Mouse (Mus musculus) limb, embryonic 15.5 days (tissue): ENCODE results near the gene Pzp. TPM values are rescaled to one million over a fixed set of nuclear protein-coding genes. Genes with fewer than 3 reads are reported as not detected.

ENCODE experiments used
- ATAC-seq: fragments of 200-750 bp; cut with Nextera tagmentation; 2 replicates; pipeline ENCODE4 v1.8.0; 2017; ENCODE audit warnings: low read depth, moderate TSS enrichment; ENCODE audit not compliant: insufficient number of reproducible peaks, low FRiP score, low TSS enrichment
- H3K27ac ChIP-seq: fragments of 300-500 bp; sonication (generic); 2 replicates; pipeline ENCODE4 v1.5.1; 2015; ENCODE audit warnings: moderate library complexity, mild to moderate bottlenecking, inconsistent platforms
- H3K27me3 ChIP-seq: fragments of 300-500 bp; sonication (generic); 2 replicates; pipeline ENCODE4 v1.6.1; 2015; ENCODE audit warnings: inconsistent platforms
- H3K36me3 ChIP-seq: fragments of 300-500 bp; sonication (generic); 2 replicates; pipeline ENCODE4 v1.6.1; 2015; ENCODE audit warnings: inconsistent platforms
- H3K4me1 ChIP-seq: fragments of 300-500 bp; sonication (generic); 2 replicates; pipeline ENCODE4 v1.6.1; 2015; ENCODE audit warnings: inconsistent platforms
- H3K4me2 ChIP-seq: fragments of 300-500 bp; sonication (generic); 2 replicates; pipeline ENCODE4 v1.6.1; 2015; ENCODE audit warnings: mild to moderate bottlenecking, inconsistent platforms
- H3K4me3 ChIP-seq: fragments of 300-500 bp; sonication (generic); 2 replicates; pipeline ENCODE4 v1.5.1; 2015; ENCODE audit warnings: mild to moderate bottlenecking, inconsistent platforms
- H3K9ac ChIP-seq: fragments of 300-500 bp; sonication (generic); 2 replicates; pipeline ENCODE4 v1.6.1; 2015; ENCODE audit warnings: inconsistent platforms
- H3K9me3 ChIP-seq: fragments of 300-500 bp; sonication (generic); 2 replicates; pipeline ENCODE4 v1.6.1; 2016; ENCODE audit warnings: inconsistent platforms
- WGBS: fragments of 180-500 bp; shearing (Covaris S2); methylation state at CpG from one replicate; pipeline ENCODE4 v1.1.7; 2015; 5-methylcytosine and 5-hydroxymethylcytosine counted together
- polyA plus RNA-seq: library from polyadenylated mRNA; unstranded; fragments of >200 nt; fragmentation: Nextera tagmentation; extraction: Ambion mirVana; gene quantifications from 2 replicates; pipeline ENCODE4 v1.2.1, GENCODE M21; 2015

Pzp gene
- 0.10 and 1.2 TPM in 2 replicates for polyA plus RNA-seq

GRCm38 (mm10) chr6:128526601-128527000, at the start of gene Pzp:
Pzp (minus strand) TSS chr6:128526720.
- Histone ChIP-seq H3K27me3 (no peaks in the 10 kb centered on the region), H3K9ac (no peak within 1 kb of the TSS), H3K4me2 (no peak within 1 kb of the TSS), H3K4me3 (no peak within 1 kb of the TSS), H3K27ac (no peak within 1 kb of the TSS), H3K36me3 (no peaks in the 10 kb centered on the region), H3K9me3 (no peaks in the 10 kb centered on the region), H3K4me1 (no peaks in the 10 kb centered on the region)
- no peak for ATAC-seq
- WGBS, result 79% methylated on average over 4 of the region's 4 CpGs

GRCm38 (mm10) chr6:128566589-128566988, 40.1 kb upstream of the Pzp start:
- ATAC-seq, result no peak

GRCm38 (mm10) chr6:128554049-128554448, 27.5 kb upstream of the Pzp start:
- WGBS, result 88% methylated on average over 7 of the region's 7 CpGs
- Histone ChIP-seq H3K27me3 (no peaks in the 10 kb centered on the region), H3K4me1 (no peaks in the 10 kb centered on the region), H3K4me3 (no peak overlapping the region), H3K36me3 (no peaks in the 10 kb centered on the region), H3K9me3 (no peaks in the 10 kb centered on the region), H3K9ac (no peak overlapping the region), H3K27ac (no peak overlapping the region), H3K4me2 (no peak overlapping the region)
- ATAC-seq, result no peak

More at GRCm38 (mm10) chr6:128566589-128566988, 40.1 kb upstream of the Pzp start:
- H3K4me2 ChIP-seq, result no peak overlapping the region
- H3K4me3 ChIP-seq, result no peak overlapping the region
- no peaks in the 10 kb centered on the region for H3K4me1 ChIP-seq
- no peaks in the 10 kb centered on the region for H3K36me3 ChIP-seq
- no peak overlapping the region for H3K9ac ChIP-seq
- no peak overlapping the region for H3K27ac ChIP-seq
- no peaks in the 10 kb centered on the region for H3K9me3 ChIP-seq
- 92% methylated on average over 11 of the region's 11 CpGs for WGBS
- no peaks in the 10 kb centered on the region for H3K27me3 ChIP-seq

- Histone ChIP-seq H3K9ac (no peak overlapping the region), H3K27ac (no peak overlapping the region), H3K4me1 (no peaks in the 10 kb centered on the region), H3K27me3 (no peaks in the 10 kb centered on the region), H3K4me3 (no peak overlapping the region), H3K36me3 (no peaks in the 10 kb centered on the region), H3K9me3 (no peaks in the 10 kb centered on the region), H3K4me2 (no peak overlapping the region)
- ATAC-seq, result no peak
- WGBS, result 76% methylated on average over 15 of the region's 15 CpGs
These were observed 23.2 kb upstream of the Pzp start for GRCm38 (mm10) chr6:128549463-128550452.

GRCm38 (mm10) chr6:128548532-128548931, 22.0 kb upstream of the Pzp start:
- H3K27ac ChIP-seq, result no peak overlapping the region
- WGBS, result 91% methylated on average over 10 of the region's 10 CpGs
- H3K36me3 ChIP-seq, result no peaks in the 10 kb centered on the region
- no peak overlapping the region for H3K4me3 ChIP-seq
- H3K9ac ChIP-seq, result no peak overlapping the region
- H3K27me3 ChIP-seq, result no peaks in the 10 kb centered on the region
- H3K4me1 ChIP-seq, result no peaks in the 10 kb centered on the region
- no peak for ATAC-seq
- no peaks in the 10 kb centered on the region for H3K9me3 ChIP-seq
- H3K4me2 ChIP-seq, result no peak overlapping the region

GRCm38 (mm10) chr6:128545402-128545801, 18.9 kb upstream of the Pzp start:
- no peaks in the 10 kb centered on the region for H3K27me3 ChIP-seq
- ATAC-seq, result no peak
- H3K4me2 ChIP-seq, result no peak overlapping the region
- no peaks in the 10 kb centered on the region for H3K9me3 ChIP-seq
- no peaks in the 10 kb centered on the region for H3K36me3 ChIP-seq
- WGBS, result 81% methylated on average over 4 of the region's 4 CpGs
- H3K27ac ChIP-seq, result no peak overlapping the region
- no peak overlapping the region for H3K9ac ChIP-seq
- no peak overlapping the region for H3K4me3 ChIP-seq
- H3K4me1 ChIP-seq, result no peaks in the 10 kb centered on the region

GRCm38 (mm10) chr6:128543226-128543625, 16.7 kb upstream of the Pzp start:
- H3K4me2 ChIP-seq, result no peak overlapping the region
- no peak for ATAC-seq
- 68% methylated on average over 13 of the region's 13 CpGs for WGBS

GRCm38 (mm10) chr6:128535250-128535649, 8.7 kb upstream of the Pzp start:
- Histone ChIP-seq H3K4me1 (no peaks in the 10 kb centered on the region), H3K4me3 (no peak overlapping the region), H3K36me3 (no peaks in the 10 kb centered on the region), H3K9me3 (no peaks in the 10 kb centered on the region), H3K4me2 (no peak overlapping the region), H3K27ac (no peak overlapping the region), H3K9ac (no peak overlapping the region), H3K27me3 (no peaks in the 10 kb centered on the region)
- 86% methylated on average over 2 of the region's 2 CpGs for WGBS
- ATAC-seq, result no peak

More at GRCm38 (mm10) chr6:128543226-128543625, 16.7 kb upstream of the Pzp start:
- no peak overlapping the region for H3K4me3 ChIP-seq
- no peaks in the 10 kb centered on the region for H3K36me3 ChIP-seq
- H3K9me3 ChIP-seq, result no peaks in the 10 kb centered on the region
- H3K27me3 ChIP-seq, result no peaks in the 10 kb centered on the region
- no peak overlapping the region for H3K27ac ChIP-seq
- H3K4me1 ChIP-seq, result no peaks in the 10 kb centered on the region
- H3K9ac ChIP-seq, result no peak overlapping the region

- WGBS, result 86% methylated on average over 6 of the region's 6 CpGs
- Histone ChIP-seq H3K36me3 (no peaks in the 10 kb centered on the region), H3K4me2 (no peak overlapping the region), H3K27ac (no peak overlapping the region), H3K4me1 (no peaks in the 10 kb centered on the region), H3K4me3 (no peak overlapping the region), H3K9ac (no peak overlapping the region), H3K27me3 (no peaks in the 10 kb centered on the region), H3K9me3 (no peaks in the 10 kb centered on the region)
- no peak for ATAC-seq
These were observed 6.8 kb upstream of the Pzp start for GRCm38 (mm10) chr6:128533296-128533695.

- Histone ChIP-seq H3K9ac (no peak overlapping the region), H3K27ac (no peak overlapping the region), H3K4me2 (no peak overlapping the region), H3K9me3 (no peaks in the 10 kb centered on the region), H3K36me3 (no peaks in the 10 kb centered on the region), H3K4me1 (no peaks in the 10 kb centered on the region), H3K4me3 (no peak overlapping the region), H3K27me3 (no peaks in the 10 kb centered on the region)
- ATAC-seq, result no peak
- WGBS, result 88% methylated on average over 9 of the region's 9 CpGs
These were observed 6.2 kb upstream of the Pzp start for GRCm38 (mm10) chr6:128532701-128533100.

- H3K4me2 ChIP-seq, result no peak overlapping the region
- H3K9me3 ChIP-seq, result no peaks in the 10 kb centered on the region
- no peak overlapping the region for H3K4me3 ChIP-seq
- no peak overlapping the region for H3K9ac ChIP-seq
- H3K27ac ChIP-seq, result no peak overlapping the region
- WGBS, result 72% methylated on average over 4 of the region's 4 CpGs
- ATAC-seq, result no peak
- H3K27me3 ChIP-seq, result no peaks in the 10 kb centered on the region
- H3K36me3 ChIP-seq, result no peaks in the 10 kb centered on the region
- no peaks in the 10 kb centered on the region for H3K4me1 ChIP-seq
These were observed 2.0 kb upstream of the Pzp start for GRCm38 (mm10) chr6:128528491-128528890.

- WGBS, result 62% methylated on average over 1 of the region's 1 CpGs
- no peak for ATAC-seq
- Histone ChIP-seq H3K27ac (no peak overlapping the region), H3K4me2 (no peak overlapping the region), H3K4me3 (no peak overlapping the region), H3K9ac (no peak overlapping the region), H3K27me3 (no peaks in the 10 kb centered on the region), H3K9me3 (no peaks in the 10 kb centered on the region), H3K4me1 (no peaks in the 10 kb centered on the region), H3K36me3 (no peaks in the 10 kb centered on the region)
These were observed 590 bp upstream of the Pzp start for GRCm38 (mm10) chr6:128527110-128527509.
